Comparison of ENCODE assay signal across 9 mouse cellular contexts in the genomic region with DNA sequence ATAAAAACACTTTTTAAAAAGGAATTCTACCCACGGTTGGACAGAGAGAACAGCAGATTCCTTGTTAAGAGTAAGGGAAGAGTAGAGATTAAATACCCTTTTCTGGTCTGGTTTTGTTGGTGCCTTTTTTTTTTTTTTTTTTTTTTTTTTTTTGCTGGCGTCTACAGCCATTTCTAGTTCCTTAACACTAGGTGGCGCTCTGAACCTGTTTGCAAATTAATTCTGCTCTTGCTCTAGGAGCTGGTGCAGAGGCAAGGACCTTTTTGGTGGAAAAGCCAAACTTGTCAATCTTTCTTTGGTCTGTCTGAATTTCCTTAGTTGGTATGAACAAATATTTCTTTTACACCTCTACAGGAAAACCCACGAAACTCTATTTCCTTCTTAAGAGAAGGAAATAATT. TPM values are rescaled to one million over a fixed set of nuclear protein-coding genes. Genes with fewer than 3 reads are reported as not detected.
DNase-seq lines count a peak whose midpoint lies in the region; ATAC-seq and TF ChIP-seq lines count a peak whose summit lies in the region.
"Had no signal": no experiment of that assay in that cellular context is flagged by ENCODE, and none has a peak within 500 bp of the region (broad histone marks: within the 10 kb centered on the region; RNA-seq: fewer than 3 reads in every experiment).

No protein-coding gene starts in this region.

- no peaks in the 10 kb centered on the region for H3K9me3 ChIP-seq in hindbrain, embryonic 13.5 days
- H3K9me3 ChIP-seq in hindbrain, embryonic 12.5 days (replicated peaks) = no peaks in the 10 kb centered on the region
- H3K9me3 ChIP-seq in CH12.LX (replicated peaks; ENCODE audit: low read length) = no peaks in the 10 kb centered on the region
- no peaks in the 10 kb centered on the region for H3K9me3 ChIP-seq in midbrain, embryonic 11.5 days (ENCODE audit: control insufficient read depth, low read length)
- H3K9me3 ChIP-seq in forebrain, embryonic 15.5 days = no peaks in the 10 kb centered on the region
- H3K9me3 ChIP-seq: limb, embryonic 15.5 days had no signal

- peak; percentile 59 to 92 for TF ChIP-seq CTCF in CH12.LX (conservative IDR thresholded peaks at IDR 0.05 in 1 of 2, IDR thresholded peaks at IDR 0.05 in 1 of 2; ENCODE audit: low read depth in 2 of 2, low read length in 2 of 2)

- peaks cover 4% of the 10 kb centered on the region for H3K36me3 ChIP-seq in hindbrain, embryonic 13.5 days
- H3K36me3 ChIP-seq in hindbrain, embryonic 12.5 days = peaks cover 5% of the 10 kb centered on the region
- H3K36me3 ChIP-seq in CH12.LX (replicated peaks in 1 of 2; ENCODE audit: control insufficient read depth in 1 of 2, insufficient read depth in 1 of 2, low read length in 1 of 2) = peaks cover 6 to 7% of the 10 kb centered on the region in 2 experiments
- no peaks in the 10 kb centered on the region for H3K36me3 ChIP-seq in midbrain, embryonic 11.5 days (ENCODE audit: control insufficient read depth, insufficient read depth, low read length)
- H3K36me3 ChIP-seq in forebrain, embryonic 15.5 days = no peaks in the 10 kb centered on the region; the same call in 1 of the 2 replicates

- in situ Hi-C loops in CH12.LX (cut with MboI; ENCODE audit: low pct_ligation_motif_present, low pct_unique_long_range_greater_than_20kb, low sequenced_read_pairs) = no loop called here

- H3K4me1 ChIP-seq in hindbrain, embryonic 13.5 days (replicated peaks) = peaks cover 19% of the 10 kb centered on the region
- H3K4me1 ChIP-seq in hindbrain, embryonic 12.5 days = peaks cover 19% of the 10 kb centered on the region
- H3K4me1 ChIP-seq in CH12.LX (ENCODE audit: control insufficient read depth in 1 of 2, insufficient read depth in 2 of 2) = peaks cover 6 to 21% of the 10 kb centered on the region in 2 experiments
- H3K4me1 ChIP-seq in midbrain, embryonic 11.5 days (ENCODE audit: control insufficient read depth, insufficient read depth, low read length) = peaks cover 11% of the 10 kb centered on the region
- peaks cover 18% of the 10 kb centered on the region for H3K4me1 ChIP-seq in forebrain, embryonic 15.5 days

- 0 out of 2 replicates have a peak overlapping the region, but pooled peaks have one; percentile 36 for H3K9ac ChIP-seq in hindbrain, embryonic 13.5 days
- no peak overlapping the region for H3K9ac ChIP-seq in hindbrain, embryonic 12.5 days
- no peak overlapping the region for H3K9ac ChIP-seq in CH12.LX (ENCODE audit: insufficient read depth, low read depth)
- no peak overlapping the region for H3K9ac ChIP-seq in midbrain, embryonic 11.5 days (ENCODE audit: low read length)
- H3K9ac ChIP-seq in forebrain, embryonic 15.5 days (replicated peaks) = no peak overlapping the region
- H3K9ac ChIP-seq: limb, embryonic 15.5 days had no signal

- no peak overlapping the region for H3K4me3 ChIP-seq in hindbrain, embryonic 13.5 days
- no peak overlapping the region for H3K4me3 ChIP-seq in hindbrain, embryonic 12.5 days
- H3K4me3 ChIP-seq in CH12.LX (replicated peaks in 1 of 3; ENCODE audit: low read depth in 2 of 3, low read length in 2 of 3, poor library complexity in 1 of 3) = no peak overlapping the region
- H3K4me3 ChIP-seq in midbrain, embryonic 11.5 days (ENCODE audit: low read depth, low read length) = no peak overlapping the region
- no peak overlapping the region for H3K4me3 ChIP-seq in forebrain, embryonic 15.5 days
- H3K4me3 ChIP-seq: limb, embryonic 15.5 days had no signal

- H3K27me3 ChIP-seq in hindbrain, embryonic 13.5 days = no peaks in the 10 kb centered on the region
- H3K27me3 ChIP-seq in hindbrain, embryonic 12.5 days = peaks cover under 1% of the 10 kb centered on the region; the same call in 1 of the 2 replicates
- no peaks in the 10 kb centered on the region for H3K27me3 ChIP-seq in CH12.LX (replicated peaks)
- H3K27me3 ChIP-seq in midbrain, embryonic 11.5 days (ENCODE audit: control insufficient read depth, insufficient read depth, low read length) = no peaks in the 10 kb centered on the region
- H3K27me3 ChIP-seq in forebrain, embryonic 15.5 days = no peaks in the 10 kb centered on the region

- no peak for TF ChIP-seq POLR2A in CH12.LX (IDR thresholded peaks at IDR 0.05; ENCODE audit: low read depth, low read length)

- ATAC-seq in hindbrain, embryonic 13.5 days (ENCODE audit: low FRiP score) = no peak
- no peak for ATAC-seq in hindbrain, embryonic 12.5 days (ENCODE audit: low FRiP score)
- ATAC-seq in midbrain, embryonic 11.5 days (ENCODE audit: low FRiP score) = no peak
- no peak for ATAC-seq in forebrain, embryonic 15.5 days (replicated peaks)

- dilution Hi-C loops in CH12.LX (cut with MboI; ENCODE audit: extremely low pct_ligation_motif_present, extremely low pct_unique_long_range_greater_than_20kb, low sequenced_read_pairs) = no loop called here

- no peak overlapping the region for H3K4me2 ChIP-seq in hindbrain, embryonic 13.5 days
- H3K4me2 ChIP-seq in hindbrain, embryonic 12.5 days (replicated peaks) = no peak overlapping the region
- no peak overlapping the region for H3K4me2 ChIP-seq in CH12.LX (ENCODE audit: insufficient read depth, low read depth, poor library complexity, severe bottlenecking)
- H3K4me2 ChIP-seq in midbrain, embryonic 11.5 days = no peak overlapping the region
- no peak overlapping the region for H3K4me2 ChIP-seq in forebrain, embryonic 15.5 days (replicated peaks)
- H3K4me2 ChIP-seq: limb, embryonic 15.5 days had no signal

- TF ChIP-seq EP300 in CH12.LX (IDR thresholded peaks at IDR 0.05; ENCODE audit: low read length) = no peak

- no peak overlapping the region for H3K27ac ChIP-seq in hindbrain, embryonic 13.5 days
- H3K27ac ChIP-seq in hindbrain, embryonic 12.5 days = no peak overlapping the region
- H3K27ac ChIP-seq in CH12.LX (ENCODE audit: insufficient read depth, low read depth) = no peak overlapping the region
- H3K27ac ChIP-seq in midbrain, embryonic 11.5 days (ENCODE audit: low read depth, low read length) = no peak overlapping the region
- no peak overlapping the region for H3K27ac ChIP-seq in forebrain, embryonic 15.5 days (replicated peaks)
- H3K27ac ChIP-seq: limb, embryonic 15.5 days had no signal

- peaks cover 16% of the 10 kb centered on the region for H3K79me2 ChIP-seq in CH12.LX (replicated peaks; ENCODE audit: control insufficient read depth, extremely low read depth, insufficient read depth, poor library complexity, severe bottlenecking)

- under 1% methylated on average over 4 of the region's 4 CpGs for WGBS in hindbrain, embryonic 13.5 days
- WGBS in hindbrain, embryonic 12.5 days = under 1% methylated on average over 4 of the region's 4 CpGs
- WGBS in midbrain, embryonic 11.5 days = 3% methylated on average over 4 of the region's 4 CpGs
- WGBS in forebrain, embryonic 15.5 days = 3% methylated on average over 4 of the region's 4 CpGs

- TF ChIP-seq RAD21 in CH12.LX (IDR thresholded peaks at IDR 0.05; ENCODE audit: low read depth, low read length) = peak; percentile 85

- peak; percentile 76 for DNase-seq in CH12.LX (ENCODE audit: extremely low read depth)
- peak; percentile 76 for DNase-seq in ZHBTc4 (ENCODE audit: low read depth, low spot score)
- peak; percentile 87 for DNase-seq in induced T-regulatory cell, adult 2 months (ENCODE audit: low read depth)
- no peak for DNase-seq in layer of hippocampus, adult 11-12 months (ENCODE audit: low spot score)
- no peak for DNase-seq in midbrain, embryonic 11.5 days (ENCODE audit: low spot score, missing footprints)

RNA-seq across cellular contexts. Expression of a gene that starts 3.0 kb away (rescaled TPM):
- 74.1 and 78.7 TPM in 2 replicates for polyA plus RNA-seq in hindbrain, embryonic 13.5 days (2015; fragmentation: Nextera tagmentation; extraction: Ambion mirVana)
- 80.3 and 91.6 TPM in 2 replicates for polyA plus RNA-seq in hindbrain, embryonic 12.5 days (2016; fragmentation: Nextera tagmentation; extraction: Ambion mirVana)
- total RNA-seq in CH12.LX (2012; rRNA removed) (131 and 158 TPM in 2 replicates), CH12.LX (2014; rRNA removed) (119 and 133 TPM in 2 replicates)
- polyA plus RNA-seq in CH12.LX (2012; ENCODE audit: insufficient read length, low read depth) = 73.0 and 82.3 TPM in 2 replicates
- polyA plus RNA-seq in midbrain, embryonic 11.5 days (2014; fragmentation: Nextera tagmentation; extraction: Ambion mirVana) = 85.4 and 97.9 TPM in 2 replicates
- polyA plus RNA-seq in forebrain, embryonic 15.5 days (2015; fragmentation: Nextera tagmentation; extraction: Ambion mirVana) = 85.1 and 88.7 TPM in 2 replicates

RNA-seq across cellular contexts. Expression of a gene that starts 8.2 kb away (rescaled TPM):
- 0.26 and 0.63 TPM in 2 replicates for polyA plus RNA-seq in hindbrain, embryonic 13.5 days (2015; fragmentation: Nextera tagmentation; extraction: Ambion mirVana)
- 0.08 TPM in 1 of 2 replicates, not detected in the other for polyA plus RNA-seq in hindbrain, embryonic 12.5 days (2016; fragmentation: Nextera tagmentation; extraction: Ambion mirVana)
- total RNA-seq in CH12.LX (2012; rRNA removed) (not detected in 2 replicates), CH12.LX (2014; rRNA removed) (not detected in 2 replicates)
- polyA plus RNA-seq in CH12.LX (2012; ENCODE audit: insufficient read length, low read depth) = not detected in 2 replicates
- not detected in 2 replicates for polyA plus RNA-seq in midbrain, embryonic 11.5 days (2014; fragmentation: Nextera tagmentation; extraction: Ambion mirVana)
- polyA plus RNA-seq in forebrain, embryonic 15.5 days (2015; fragmentation: Nextera tagmentation; extraction: Ambion mirVana) = 3.7 and 4.5 TPM in 2 replicates

RNA-seq across cellular contexts. Expression of a gene that starts 33.7 kb away (rescaled TPM):
- polyA plus RNA-seq in hindbrain, embryonic 13.5 days (2015; fragmentation: Nextera tagmentation; extraction: Ambion mirVana) = 0.23 and 0.58 TPM in 2 replicates
- 0.46 and 1.7 TPM in 2 replicates for polyA plus RNA-seq in hindbrain, embryonic 12.5 days (2016; fragmentation: Nextera tagmentation; extraction: Ambion mirVana)
- total RNA-seq in CH12.LX (2012; rRNA removed) (0.17 TPM in 1 of 2 replicates, not detected in the other), CH12.LX (2014; rRNA removed) (0.14 TPM in 1 of 2 replicates, not detected in the other)
- 0.15 TPM in 1 of 2 replicates, not detected in the other for polyA plus RNA-seq in CH12.LX (2012; ENCODE audit: insufficient read length, low read depth)
- polyA plus RNA-seq in midbrain, embryonic 11.5 days (2014; fragmentation: Nextera tagmentation; extraction: Ambion mirVana) = 0.51 and 1.1 TPM in 2 replicates
- 0.22 and 0.23 TPM in 2 replicates for polyA plus RNA-seq in forebrain, embryonic 15.5 days (2015; fragmentation: Nextera tagmentation; extraction: Ambion mirVana)

RNA-seq across cellular contexts. Expression of a gene that starts 41.0 kb away (rescaled TPM):
- polyA plus RNA-seq in hindbrain, embryonic 13.5 days (2015; fragmentation: Nextera tagmentation; extraction: Ambion mirVana) = 1.5 and 1.8 TPM in 2 replicates
- polyA plus RNA-seq in hindbrain, embryonic 12.5 days (2016; fragmentation: Nextera tagmentation; extraction: Ambion mirVana) = 6.9 and 7.2 TPM in 2 replicates
- total RNA-seq in CH12.LX (2012; rRNA removed) (2.2 and 2.6 TPM in 2 replicates), CH12.LX (2014; rRNA removed) (0.89 and 1.1 TPM in 2 replicates)
- 3.0 TPM in 2 replicates for polyA plus RNA-seq in CH12.LX (2012; ENCODE audit: insufficient read length, low read depth)
- 2.4 and 2.5 TPM in 2 replicates for polyA plus RNA-seq in midbrain, embryonic 11.5 days (2014; fragmentation: Nextera tagmentation; extraction: Ambion mirVana)
- polyA plus RNA-seq in forebrain, embryonic 15.5 days (2015; fragmentation: Nextera tagmentation; extraction: Ambion mirVana) = 1.6 and 2.2 TPM in 2 replicates

RNA-seq across cellular contexts. Expression of a gene that starts 50.2 kb away (rescaled TPM):
- polyA plus RNA-seq in hindbrain, embryonic 13.5 days (2015; fragmentation: Nextera tagmentation; extraction: Ambion mirVana) = 29.6 and 31.6 TPM in 2 replicates
- polyA plus RNA-seq in hindbrain, embryonic 12.5 days (2016; fragmentation: Nextera tagmentation; extraction: Ambion mirVana) = 35.6 and 39.7 TPM in 2 replicates
- total RNA-seq in CH12.LX (2012; rRNA removed) = 24.7 and 26.3 TPM in 2 replicates
- total RNA-seq in CH12.LX (2014; rRNA removed) = 25.1 and 28.0 TPM in 2 replicates
- polyA plus RNA-seq in CH12.LX (2012; ENCODE audit: insufficient read length, low read depth) = 33.2 and 34.6 TPM in 2 replicates
- 34.1 and 35.1 TPM in 2 replicates for polyA plus RNA-seq in midbrain, embryonic 11.5 days (2014; fragmentation: Nextera tagmentation; extraction: Ambion mirVana)
- 35.7 and 35.9 TPM in 2 replicates for polyA plus RNA-seq in forebrain, embryonic 15.5 days (2015; fragmentation: Nextera tagmentation; extraction: Ambion mirVana)

Comparison
In these comparisons a context has a peak if more than half of its experiments do, and no peak if none do; other contexts are left out.
1. DNase-seq: peak in CH12.LX (single experiment), ZHBTc4 (single experiment) and induced T-regulatory cell, adult 2 months (single experiment); none in layer of hippocampus, adult 11-12 months (single experiment) and midbrain, embryonic 11.5 days (single experiment).